Mouse (Mus musculus): ENCODE measurements around the gene Spns3.

The Spns3 gene

DNA sequence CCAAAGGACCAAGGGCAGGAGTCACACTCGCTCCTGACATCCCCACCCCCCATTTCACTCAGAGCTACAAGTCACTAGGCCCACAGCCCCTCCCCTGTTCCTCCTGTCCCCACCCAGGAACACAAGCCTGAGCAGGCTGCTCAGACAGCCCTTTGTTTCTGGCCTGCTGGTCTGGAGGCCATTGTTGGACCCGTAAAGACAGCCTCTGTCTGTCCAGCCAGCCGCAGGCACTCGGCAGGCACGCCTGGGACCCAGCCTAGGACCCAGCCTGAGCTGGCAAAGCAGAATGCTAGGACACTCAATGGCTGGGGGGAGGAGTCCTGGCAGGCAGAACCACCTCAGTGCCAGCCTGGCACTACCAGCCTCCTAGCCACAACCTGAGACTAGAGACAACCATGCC is 94.6 kb downstream of the Spns3 start:
- CTCF ChIA-PET, result no interaction called here

DNA sequence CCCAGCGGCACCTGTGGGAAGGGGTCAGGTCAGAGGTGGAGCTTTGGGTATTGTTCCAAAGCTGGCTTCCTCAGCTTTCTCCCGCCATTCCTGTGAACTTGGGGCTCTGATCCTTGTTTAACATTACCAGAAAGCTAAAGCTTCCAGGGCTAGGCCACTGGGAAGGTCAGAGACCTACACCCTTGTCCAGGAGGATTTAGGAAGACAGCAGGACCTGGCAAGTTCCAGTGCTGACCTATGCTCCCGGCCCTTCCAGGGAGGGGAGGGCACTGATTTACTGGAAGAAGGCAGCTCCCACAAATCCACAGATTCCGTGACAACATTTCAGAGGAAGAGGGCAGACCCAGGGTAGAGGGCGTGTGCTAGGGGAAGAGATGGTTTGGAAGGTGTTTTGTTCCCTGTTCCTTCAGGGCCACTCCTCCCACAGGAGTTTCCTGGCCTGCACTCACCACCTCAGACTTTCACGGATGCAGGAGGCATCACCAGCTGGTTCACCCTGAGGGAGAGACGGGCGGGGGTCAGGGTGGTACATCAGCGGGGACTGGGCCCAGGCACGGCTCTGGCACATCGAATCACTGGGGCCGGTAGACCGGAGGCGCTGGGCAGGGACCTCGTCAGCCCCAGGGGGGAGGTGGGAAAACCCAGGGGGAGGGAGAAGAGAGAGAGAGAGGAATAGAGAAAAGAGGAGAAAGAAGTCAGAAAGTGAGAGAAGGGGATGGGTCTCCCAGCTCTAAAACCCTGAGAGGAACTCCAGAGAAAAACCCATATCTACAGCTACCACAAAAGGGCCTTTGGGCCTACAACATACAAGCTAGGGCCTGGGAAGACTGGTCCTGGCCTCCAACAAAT is 97.0 kb downstream of the Spns3 start:
- CTCF ChIA-PET, result interaction anchor here (0.6 kb wide), 1 partner anchor 108 kb away, joined by 5 read pairs; no protein-coding TSS in a partner anchor

DNA sequence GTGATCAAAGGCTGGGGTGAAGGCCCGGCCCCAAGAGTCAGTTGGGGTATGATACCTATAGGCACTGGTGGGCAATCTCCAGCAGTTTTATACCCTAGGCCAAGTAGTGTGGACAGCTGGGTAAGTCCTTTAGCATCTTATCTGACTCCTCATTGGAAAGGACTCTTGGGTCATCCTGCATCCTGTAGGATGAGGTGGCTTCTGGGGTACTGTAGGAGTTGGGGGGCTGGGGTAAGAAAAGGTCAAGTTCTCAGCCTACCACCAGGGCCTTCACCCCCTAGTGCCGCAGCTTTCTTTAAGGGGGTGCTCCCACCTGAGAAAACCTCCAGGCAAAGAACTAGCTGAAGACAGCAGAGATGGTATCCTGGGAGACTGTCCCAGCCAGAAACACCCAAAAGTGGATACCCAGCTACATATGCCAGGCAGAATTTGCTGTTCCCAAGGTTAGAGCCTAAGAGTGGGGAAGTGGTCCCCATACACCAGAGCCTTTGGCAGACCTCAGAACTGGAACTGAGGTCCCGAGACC is 98.1 kb downstream of the Spns3 start:
- CTCF ChIA-PET, result no interaction called here

DNA sequence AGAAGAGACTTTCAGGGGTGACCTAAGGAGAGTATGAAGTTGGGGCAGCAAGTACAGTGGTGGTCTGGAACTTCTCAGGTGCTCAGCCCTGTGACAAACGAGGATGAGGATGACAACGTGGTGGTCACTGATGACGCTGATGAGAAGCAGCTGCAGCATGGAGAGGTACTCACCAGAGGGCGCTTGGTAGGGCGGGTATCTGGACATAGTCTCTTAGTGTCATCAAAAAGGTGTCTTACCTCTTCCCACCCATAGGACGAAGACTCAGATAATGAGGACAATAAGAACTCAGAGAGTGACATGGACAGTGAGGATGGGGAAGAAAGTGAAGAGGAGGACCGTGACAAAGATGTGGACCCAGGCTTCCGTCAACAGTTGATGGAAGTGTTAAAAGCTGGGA is 102.8 kb downstream of the Spns3 start:
- CTCF ChIA-PET, result interaction anchor here (0.6 kb wide), 1 partner anchor 692 kb away, joined by 9 read pairs; no protein-coding TSS in a partner anchor

DNA sequence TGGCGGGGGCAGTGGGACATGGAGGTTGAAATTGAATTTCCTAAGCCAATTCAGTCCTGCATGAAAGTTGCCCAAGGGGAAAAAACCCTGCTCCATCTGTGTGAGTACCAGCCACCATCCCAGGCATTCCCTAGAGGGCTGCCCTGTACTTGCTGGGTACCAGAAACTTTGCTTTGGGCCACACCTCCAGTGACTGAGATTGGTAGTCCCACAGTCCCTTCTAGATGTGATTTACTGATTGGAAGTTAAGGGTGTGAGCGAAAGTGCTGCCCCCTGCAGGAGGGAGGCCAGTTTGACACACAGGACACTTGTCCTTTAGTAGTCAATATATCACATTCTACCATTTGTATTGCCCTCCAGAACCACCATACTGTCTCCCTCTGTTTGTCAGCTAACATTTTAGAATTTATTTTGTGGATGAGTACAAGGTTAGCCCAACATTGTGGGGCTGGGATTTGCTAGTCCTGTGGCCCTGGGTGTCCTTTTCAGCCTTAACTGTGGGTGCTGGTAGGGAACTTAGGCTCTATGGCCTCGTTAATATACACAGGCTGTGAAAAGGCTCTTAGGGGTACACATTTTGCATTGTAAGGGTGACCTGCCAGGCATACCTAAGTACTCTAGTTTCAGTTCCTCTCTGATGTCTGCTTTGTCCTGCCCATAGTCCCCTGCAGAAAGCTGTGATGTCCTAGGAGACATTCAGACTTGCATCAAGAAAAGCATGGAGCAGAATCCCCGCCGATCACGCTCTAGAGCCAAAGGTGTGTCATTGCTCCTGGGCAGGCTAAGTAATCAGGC is 103.8 kb downstream of the Spns3 start:
- CTCF ChIA-PET, result no interaction called here
